Mouse (Mus musculus) G1E-ER4 (cell line): ENCODE measurements around the gene Myo3a. TPM values are rescaled to one million over a fixed set of nuclear protein-coding genes. Genes with fewer than 3 reads are reported as not detected.

Experiments
- GATA1 ChIP-seq: IDR thresholded peaks from one replicate; pipeline ENCODE4 v1.8.0; 2012; ENCODE audit warnings: low read length, inconsistent platforms
- polyA plus RNA-seq: library from polyadenylated mRNA; stranded (reverse); fragments of >175 nt; gene quantifications from 2 replicates; pipeline ENCODE4 v1.2.3, GENCODE M21; 2012

Myo3a gene
- polyA plus RNA-seq, result not detected in 2 replicates

GRCm38 (mm10) chr2:22227308-22227707 lies at the start of gene Myo3a:
Myo3a (plus strand) TSS chr2:22227503.
- no peak for TF ChIP-seq GATA1

- no peak for TF ChIP-seq GATA1
Observed at GRCm38 (mm10) chr2:22250462-22250861, 23.2 kb downstream of the Myo3a start.

GRCm38 (mm10) chr2:22251045-22251444 lies 23.7 kb downstream of the Myo3a start:
- no peak for TF ChIP-seq GATA1

- TF ChIP-seq GATA1, result no peak
Observed at GRCm38 (mm10) chr2:22255600-22255999, 28.3 kb downstream of the Myo3a start.

GRCm38 (mm10) chr2:22271555-22271954 lies 44.3 kb downstream of the Myo3a start:
- TF ChIP-seq GATA1, result no peak

- TF ChIP-seq GATA1, result no peak
Observed at GRCm38 (mm10) chr2:22285366-22285765, 58.1 kb downstream of the Myo3a start.

GRCm38 (mm10) chr2:22285777-22286176 lies 58.5 kb downstream of the Myo3a start:
- TF ChIP-seq GATA1, result no peak

- TF ChIP-seq GATA1, result no peak
Observed at GRCm38 (mm10) chr2:22293579-22294446, 66.5 kb downstream of the Myo3a start.

- TF ChIP-seq GATA1, result no peak
Observed at GRCm38 (mm10) chr2:22294447-22294738, 67.1 kb downstream of the Myo3a start.

GRCm38 (mm10) chr2:22297913-22298312 lies 70.6 kb downstream of the Myo3a start:
- TF ChIP-seq GATA1, result no peak

GRCm38 (mm10) chr2:22338269-22338857 lies 111.1 kb downstream of the Myo3a start:
- no peak for TF ChIP-seq GATA1

GRCm38 (mm10) chr2:22548421-22548820 lies 321.1 kb downstream of the Myo3a start:
- TF ChIP-seq GATA1, result no peak

GRCm38 (mm10) chr2:22590206-22590490 lies 362.8 kb downstream of the Myo3a start:
- no peak for TF ChIP-seq GATA1

- TF ChIP-seq GATA1, result no peak
Observed at GRCm38 (mm10) chr2:22617951-22618350, 390.6 kb downstream of the Myo3a start.

- TF ChIP-seq GATA1, result no peak
Observed at GRCm38 (mm10) chr2:22619416-22619815, 392.1 kb downstream of the Myo3a start.

- no peak for TF ChIP-seq GATA1
Observed at GRCm38 (mm10) chr2:22620030-22620429, 392.7 kb downstream of the Myo3a start.

GRCm38 (mm10) chr2:22620534-22620933 lies 393.2 kb downstream of the Myo3a start:
- TF ChIP-seq GATA1, result no peak
